Mouse (Mus musculus) spleen, adult 12 weeks (tissue): ENCODE measurements around the gene Pde9a.
"Not testable (repeated sequence)": the region's sequence is repeated elsewhere in the genome, so short reads cannot be mapped to it uniquely, and the experiment has no call there.

Experiments used
- DNase-seq: peaks from one replicate; pipeline ENCODE4 v3.0.0; 2022; ENCODE audit warnings: low spot score

Gene Pde9a

GRCm38 (mm10) chr17:31385671-31386665, at the start of gene Pde9a:
TSS of gene Pde9a (plus strand) at chr17:31386210.
- DNase-seq = no peak

- DNase-seq = no peak
Measured at GRCm38 (mm10) chr17:31339769-31340168, 46.2 kb upstream of the Pde9a start.

GRCm38 (mm10) chr17:31342191-31342590, 43.8 kb upstream of the Pde9a start:
- no peak for DNase-seq

- peak; percentile 60 for DNase-seq
Measured at GRCm38 (mm10) chr17:31344172-31344801, 41.7 kb upstream of the Pde9a start.

- no peak for DNase-seq
Measured at GRCm38 (mm10) chr17:31344816-31345215, 41.2 kb upstream of the Pde9a start.

GRCm38 (mm10) chr17:31348129-31348528, 37.9 kb upstream of the Pde9a start:
- DNase-seq = no peak

- no peak for DNase-seq
Measured at GRCm38 (mm10) chr17:31349388-31349787, 36.6 kb upstream of the Pde9a start.

GRCm38 (mm10) chr17:31351984-31352383, 34.0 kb upstream of the Pde9a start:
- DNase-seq = no peak

GRCm38 (mm10) chr17:31353255-31353654, 32.8 kb upstream of the Pde9a start:
- no peak for DNase-seq

GRCm38 (mm10) chr17:31354684-31355083, 31.3 kb upstream of the Pde9a start:
- DNase-seq = not testable (repeated sequence)

- no peak for DNase-seq
Measured at GRCm38 (mm10) chr17:31355792-31356502, 30.1 kb upstream of the Pde9a start.

- no peak for DNase-seq
Measured at GRCm38 (mm10) chr17:31360582-31360981, 25.4 kb upstream of the Pde9a start.

GRCm38 (mm10) chr17:31365586-31366166, 20.3 kb upstream of the Pde9a start:
- no peak for DNase-seq

- no peak for DNase-seq
Measured at GRCm38 (mm10) chr17:31370221-31370620, 15.8 kb upstream of the Pde9a start.

- DNase-seq = no peak
Measured at GRCm38 (mm10) chr17:31370931-31371330, 15.1 kb upstream of the Pde9a start.

- no peak for DNase-seq
Measured at GRCm38 (mm10) chr17:31377961-31378360, 8.0 kb upstream of the Pde9a start.

- no peak for DNase-seq
Measured at GRCm38 (mm10) chr17:31378361-31378761, 7.6 kb upstream of the Pde9a start.

- no peak for DNase-seq
Measured at GRCm38 (mm10) chr17:31379086-31379485, 6.9 kb upstream of the Pde9a start.

GRCm38 (mm10) chr17:31379863-31380262, 6.1 kb upstream of the Pde9a start:
- no peak for DNase-seq

- no peak for DNase-seq
Measured at GRCm38 (mm10) chr17:31383320-31383719, 2.7 kb upstream of the Pde9a start.

GRCm38 (mm10) chr17:31384968-31385627, 912 bp upstream of the Pde9a start:
- no peak for DNase-seq
